Mouse (Mus musculus) liver, embryonic 11.5 days (tissue): Measurements from ENCODE around the gene Kcnip1. TPM values are rescaled to one million over a fixed set of nuclear protein-coding genes. Genes with fewer than 3 reads are reported as not detected.
A peak's percentile ranks its signal among the peaks of the same experiment; 100 is the strongest.

Experiments used
- ATAC-seq: fragments of 200-750 bp; cut with Nextera tagmentation; replicated peaks from 2 replicates; pipeline ENCODE4 v1.8.0; 2017; ENCODE audit warnings: moderate number of reproducible peaks, mild to moderate bottlenecking, moderate TSS enrichment, moderate library complexity; ENCODE audit not compliant: low FRiP score
- DNase-seq: peaks from one replicate; pipeline ENCODE4 v3.0.0-alpha.2; 2017; ENCODE audit warnings: low spot score
- H3K27ac ChIP-seq: fragments of 300-500 bp; sonication (generic); 2 replicates; pipeline ENCODE4 v1.5.1; 2014; ENCODE audit warnings: mild to moderate bottlenecking, low read depth, low read length, control low read depth
- H3K27me3 ChIP-seq: fragments of 300-500 bp; sonication (generic); replicated peaks from 2 replicates; pipeline ENCODE4 v1.6.1; 2014; ENCODE audit warnings: low read length, mixed read lengths; ENCODE audit not compliant: control insufficient read depth, insufficient read depth
- H3K36me3 ChIP-seq: fragments of 300-500 bp; sonication (generic); 2 replicates; pipeline ENCODE4 v1.6.1; 2014; ENCODE audit warnings: mild to moderate bottlenecking, low read length, moderate library complexity, mixed read lengths; ENCODE audit not compliant: control insufficient read depth, insufficient read depth
- H3K4me1 ChIP-seq: fragments of 300-500 bp; sonication (generic); replicated peaks from 2 replicates; pipeline ENCODE4 v1.6.1; 2014; ENCODE audit warnings: low read length, mixed read lengths; ENCODE audit not compliant: control insufficient read depth, insufficient read depth
- H3K4me2 ChIP-seq: fragments of 300-500 bp; sonication (generic); 2 replicates; pipeline ENCODE4 v1.6.1; 2014; ENCODE audit warnings: mild to moderate bottlenecking, control low read depth, moderate library complexity
- H3K4me3 ChIP-seq: fragments of 300-500 bp; sonication (generic); 2 replicates; pipeline ENCODE4 v1.5.1; 2014; ENCODE audit warnings: low read depth, low read length, control low read depth
- H3K9ac ChIP-seq: fragments of 300-500 bp; sonication (generic); 2 replicates; pipeline ENCODE4 v1.6.1; 2014; ENCODE audit warnings: low read depth, low read length, control low read depth
- H3K9me3 ChIP-seq: fragments of 300-500 bp; sonication (generic); 2 replicates; pipeline ENCODE4 v1.6.1; 2016; ENCODE audit warnings: low read length, inconsistent platforms, mixed read lengths; ENCODE audit not compliant: control insufficient read depth
- WGBS: fragments of 180-500 bp; shearing (Covaris S2); extraction: QIAGEN DNeasy Blood & Tissue Kit; methylation state at CpG from one replicate; pipeline ENCODE4 v1.1.7; 2014; 5-methylcytosine and 5-hydroxymethylcytosine counted together
- polyA plus RNA-seq: library from polyadenylated mRNA; unstranded; fragments of >200 nt; fragmentation: Nextera tagmentation; extraction: Ambion mirVana; gene quantifications from 2 replicates; pipeline ENCODE4 v1.2.1, GENCODE M21; 2014

Gene Kcnip1
- polyA plus RNA-seq, 1 experiment from 2014 or later, result 1.2 TPM

DNA sequence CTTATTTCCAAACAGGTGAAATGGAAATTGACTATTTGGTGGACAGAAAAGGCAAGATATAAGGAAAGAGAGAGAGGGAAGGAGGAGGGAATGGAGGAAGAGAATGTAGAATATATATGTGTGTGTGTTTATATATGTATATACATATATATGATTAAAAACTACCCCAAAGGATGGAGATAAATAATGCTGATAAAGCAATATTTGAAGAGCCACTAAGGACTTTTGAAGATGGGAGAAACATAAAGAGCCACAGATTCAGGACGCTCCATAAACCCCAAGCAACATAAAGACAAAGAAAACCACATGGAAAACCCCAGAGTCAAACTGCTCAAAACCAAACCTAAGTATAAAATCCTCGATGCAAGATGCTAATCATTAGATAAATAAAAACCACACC, 338.5 kb downstream of the Kcnip1 start:
- Histone ChIP-seq H3K27ac (no peak overlapping the region), H3K4me2 (no peak overlapping the region), H3K9ac (no peak overlapping the region), H3K36me3 (no peaks in the 10 kb centered on the region), H3K27me3 (no peaks in the 10 kb centered on the region), H3K4me1 (no peaks in the 10 kb centered on the region), H3K9me3 (no peaks in the 10 kb centered on the region), H3K4me3 (no peak overlapping the region)
- no peak for DNase-seq
- WGBS, result 77% methylated on average over 2 of the region's 2 CpGs
- no peak for ATAC-seq

- Histone ChIP-seq H3K4me3 (no peak overlapping the region), H3K4me1 (no peaks in the 10 kb centered on the region), H3K4me2 (no peak overlapping the region), H3K9me3 (no peaks in the 10 kb centered on the region), H3K27me3 (no peaks in the 10 kb centered on the region), H3K27ac (no peak overlapping the region), H3K36me3 (no peaks in the 10 kb centered on the region), H3K9ac (no peak overlapping the region)
- WGBS, result 70% methylated on average over 2 of the region's 2 CpGs
- DNase-seq, result no peak
- no peak for ATAC-seq
Measured at GRCm38 (mm10) chr11:33649358-33649757, 343.6 kb downstream of the Kcnip1 start.

DNA sequence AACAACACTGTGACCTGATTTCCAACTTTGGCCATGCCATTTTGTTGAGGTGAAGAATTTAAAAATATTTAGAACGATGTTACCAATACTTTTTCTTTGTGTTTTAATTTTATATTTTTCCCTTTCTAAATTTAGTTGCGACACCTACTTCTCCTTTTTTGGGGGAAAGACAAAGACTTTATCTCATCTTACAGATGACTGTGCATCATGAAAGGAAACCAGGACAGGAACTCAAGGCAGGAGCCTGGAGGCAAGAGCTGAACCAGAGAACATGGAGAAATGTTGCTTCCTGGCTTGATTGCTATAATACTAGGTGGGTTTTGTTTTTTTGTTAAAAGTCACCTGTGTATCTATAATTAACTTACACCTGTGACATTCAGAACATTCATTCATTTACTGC, 355.8 kb downstream of the Kcnip1 start:
- Histone ChIP-seq H3K27me3 (no peaks in the 10 kb centered on the region), H3K27ac (no peak overlapping the region), H3K4me2 (no peak overlapping the region), H3K4me1 (no peaks in the 10 kb centered on the region), H3K4me3 (no peak overlapping the region), H3K9ac (no peak overlapping the region), H3K36me3 (no peaks in the 10 kb centered on the region), H3K9me3 (no peaks in the 10 kb centered on the region)
- ATAC-seq (no peak), DNase-seq (no peak)
- 58% methylated on average over 2 of the region's 2 CpGs for WGBS

- no peak for ATAC-seq
- H3K4me1 ChIP-seq, result no peaks in the 10 kb centered on the region
- 77% methylated on average over 4 of the region's 4 CpGs for WGBS
Measured at GRCm38 (mm10) chr11:33627136-33627742, 365.7 kb downstream of the Kcnip1 start.

GRCm38 (mm10) chr11:33614218-33614617, 378.7 kb downstream of the Kcnip1 start:
- H3K9ac ChIP-seq, result no peak overlapping the region
- H3K27ac ChIP-seq, result no peak overlapping the region
- H3K4me3 ChIP-seq, result no peak overlapping the region
- H3K27me3 ChIP-seq, result no peaks in the 10 kb centered on the region
- DNase-seq (peak; percentile 49), ATAC-seq (no peak)
- no peaks in the 10 kb centered on the region for H3K9me3 ChIP-seq
- H3K4me2 ChIP-seq, result no peak overlapping the region
- WGBS, result 7% methylated on average over 15 of the region's 15 CpGs
- no peaks in the 10 kb centered on the region for H3K4me1 ChIP-seq
- no peaks in the 10 kb centered on the region for H3K36me3 ChIP-seq

More at GRCm38 (mm10) chr11:33627136-33627742, 365.7 kb downstream of the Kcnip1 start:
- no peaks in the 10 kb centered on the region for H3K9me3 ChIP-seq
- H3K4me2 ChIP-seq, result no peak overlapping the region
- no peak for DNase-seq
- H3K36me3 ChIP-seq, result no peaks in the 10 kb centered on the region
- no peaks in the 10 kb centered on the region for H3K27me3 ChIP-seq
- no peak overlapping the region for H3K9ac ChIP-seq
- H3K4me3 ChIP-seq, result no peak overlapping the region
- H3K27ac ChIP-seq, result no peak overlapping the region

GRCm38 (mm10) chr11:33607784-33608183, 385.2 kb downstream of the Kcnip1 start:
- no peak overlapping the region for H3K27ac ChIP-seq
- no peaks in the 10 kb centered on the region for H3K4me1 ChIP-seq
- H3K9me3 ChIP-seq, result no peaks in the 10 kb centered on the region
- no peak overlapping the region for H3K4me3 ChIP-seq
- H3K36me3 ChIP-seq, result no peaks in the 10 kb centered on the region
- H3K27me3 ChIP-seq, result no peaks in the 10 kb centered on the region
- 23% methylated on average over 3 of the region's 3 CpGs for WGBS
- DNase-seq (no peak), ATAC-seq (no peak)
- no peak overlapping the region for H3K4me2 ChIP-seq
- H3K9ac ChIP-seq, result no peak overlapping the region

GRCm38 (mm10) chr11:33603174-33603573, 389.8 kb downstream of the Kcnip1 start:
- no peaks in the 10 kb centered on the region for H3K36me3 ChIP-seq
- no peak overlapping the region for H3K4me2 ChIP-seq
- no peak overlapping the region for H3K9ac ChIP-seq
- no peaks in the 10 kb centered on the region for H3K27me3 ChIP-seq
- WGBS, result 65% methylated on average over 2 of the region's 2 CpGs
- ATAC-seq (no peak), DNase-seq (no peak)
- no peak overlapping the region for H3K27ac ChIP-seq
- H3K9me3 ChIP-seq, result no peaks in the 10 kb centered on the region
- H3K4me1 ChIP-seq, result no peaks in the 10 kb centered on the region
- H3K4me3 ChIP-seq, result no peak overlapping the region

DNA sequence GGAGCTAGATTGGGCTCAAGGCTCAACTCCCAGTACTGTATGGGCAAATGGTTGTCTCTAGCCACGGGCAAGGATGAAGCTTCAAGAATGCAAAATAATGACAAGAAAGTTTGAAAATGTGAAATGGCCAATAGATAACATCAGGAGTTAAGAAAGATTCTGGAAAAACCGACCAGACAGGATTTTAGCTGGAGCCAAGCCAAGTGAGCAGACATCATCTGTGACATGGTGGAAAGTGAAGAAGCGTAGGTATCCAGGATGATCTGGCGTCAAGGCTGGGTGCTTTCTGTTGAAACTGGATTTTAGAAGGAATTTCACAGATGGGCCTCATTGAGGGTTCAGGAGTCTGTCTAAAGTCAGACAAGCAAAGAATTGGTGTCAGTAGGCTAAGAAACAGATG, 394.0 kb downstream of the Kcnip1 start, which contains the start of gene D130052B06Rik:
D130052B06Rik (plus strand) TSS at position 317 of the 400 bp plus-strand sequence.
- Histone ChIP-seq H3K27ac (no peak within 1 kb of the TSS), H3K9ac (no peak within 1 kb of the TSS), H3K4me3 (no peak within 1 kb of the TSS), H3K9me3 (no peaks in the 10 kb centered on the region), H3K36me3 (no peaks in the 10 kb centered on the region), H3K4me1 (no peaks in the 10 kb centered on the region), H3K27me3 (no peaks in the 10 kb centered on the region), H3K4me2 (no peak within 1 kb of the TSS)
- DNase-seq (no peak), ATAC-seq (no peak)
- 66% methylated on average over 4 of the region's 4 CpGs for WGBS

DNA sequence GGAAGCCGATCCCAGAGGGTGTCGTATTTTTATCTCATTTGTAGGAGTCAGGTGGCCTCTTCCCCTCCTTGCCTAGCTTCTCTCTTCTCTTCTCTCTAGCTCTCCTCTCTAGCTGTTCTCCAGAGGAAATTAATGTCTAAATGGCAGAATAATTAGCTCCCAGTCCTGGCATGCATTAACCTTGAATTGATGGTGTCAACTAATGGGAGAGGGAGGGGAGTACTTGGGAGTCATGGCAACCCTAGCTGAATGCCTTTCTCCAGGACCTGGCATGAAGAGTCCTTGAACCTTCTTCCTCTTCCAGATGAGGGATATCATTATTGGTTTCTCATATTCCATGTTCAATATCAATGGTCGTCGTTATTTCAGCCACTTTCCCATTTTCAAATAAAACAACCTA, 396.3 kb downstream of the Kcnip1 start:
- no peak overlapping the region for H3K27ac ChIP-seq
- H3K9ac ChIP-seq, result no peak overlapping the region
- no peak overlapping the region for H3K4me3 ChIP-seq
- H3K36me3 ChIP-seq, result no peaks in the 10 kb centered on the region
- no peaks in the 10 kb centered on the region for H3K27me3 ChIP-seq
- no peak overlapping the region for H3K4me2 ChIP-seq
- ATAC-seq, result no peak
- no peaks in the 10 kb centered on the region for H3K4me1 ChIP-seq
- H3K9me3 ChIP-seq, result no peaks in the 10 kb centered on the region
- 65% methylated on average over 4 of the region's 4 CpGs for WGBS
- DNase-seq, result no peak
